Mouse (Mus musculus): ENCODE measurements around the gene Lrrn3.

DNA sequence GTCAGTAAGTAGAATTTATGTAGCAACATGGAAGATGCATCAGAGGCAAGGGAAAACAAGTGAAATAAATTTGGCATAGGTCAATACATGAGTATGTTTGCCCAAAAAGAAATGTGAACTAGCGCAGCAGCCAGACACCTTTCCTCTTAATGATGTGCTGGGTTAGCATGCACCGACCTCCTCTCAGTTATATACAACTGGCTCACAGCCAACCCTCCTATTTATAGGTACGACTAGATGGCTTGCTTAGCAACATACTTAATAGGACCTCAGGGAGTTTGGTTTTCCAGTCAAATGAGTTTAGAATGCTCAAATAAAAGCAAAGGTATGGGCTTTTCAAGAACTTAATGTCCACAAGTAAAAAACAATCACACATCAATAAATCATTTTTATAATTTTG, 76.8 kb downstream of the Lrrn3 start:
- TF ChIP-seq CTCF (IDR thresholded peaks at IDR 0.05; ENCODE audit: low read depth), result no peak
- no peak for TF ChIP-seq EP300 (IDR thresholded peaks at IDR 0.05; ENCODE audit: low read depth)

All from heart, postnatal 0 days (tissue).